Mouse (Mus musculus) urinary bladder, postnatal 10 days (tissue): ENCODE results near the gene Anxa8.

Experiments
- DNase-seq: peaks from one replicate; pipeline ENCODE4 v3.0.0; 2022; ENCODE audit warnings: low spot score

Anxa8 gene

DNA sequence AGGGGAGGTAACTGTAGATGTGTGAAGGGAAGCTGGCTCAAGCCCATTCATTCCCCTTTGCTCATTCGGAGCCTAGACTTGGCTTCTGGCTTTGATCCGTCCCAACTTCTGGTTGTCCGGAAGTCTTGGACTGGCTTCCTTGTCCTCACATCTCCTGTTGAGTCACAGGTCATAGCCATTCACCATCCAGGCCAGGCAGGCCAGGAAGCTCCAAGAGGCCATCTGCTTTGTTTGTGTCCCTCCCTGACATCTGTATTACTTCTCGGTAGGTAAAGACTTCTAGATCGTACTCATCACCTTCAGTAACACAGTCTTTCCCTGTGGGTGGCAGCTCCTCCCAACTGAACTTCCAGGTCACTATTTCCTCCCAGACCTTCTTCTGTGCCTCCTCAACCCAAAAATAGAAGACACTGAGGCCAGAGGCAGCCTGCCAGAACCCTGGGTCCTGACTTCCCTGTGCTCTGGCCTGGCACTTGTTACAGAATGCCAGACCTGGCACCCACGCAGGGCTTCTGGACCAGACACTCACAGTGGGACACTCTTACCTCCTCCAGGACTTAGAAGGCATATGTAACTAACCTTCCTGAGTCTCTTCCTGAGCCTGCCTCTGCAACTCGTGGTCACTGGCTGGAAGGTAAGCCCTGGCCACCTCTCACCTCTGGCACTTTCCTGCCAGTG lies 33.4 kb downstream of the Anxa8 start:
- DNase-seq: no peak

DNA sequence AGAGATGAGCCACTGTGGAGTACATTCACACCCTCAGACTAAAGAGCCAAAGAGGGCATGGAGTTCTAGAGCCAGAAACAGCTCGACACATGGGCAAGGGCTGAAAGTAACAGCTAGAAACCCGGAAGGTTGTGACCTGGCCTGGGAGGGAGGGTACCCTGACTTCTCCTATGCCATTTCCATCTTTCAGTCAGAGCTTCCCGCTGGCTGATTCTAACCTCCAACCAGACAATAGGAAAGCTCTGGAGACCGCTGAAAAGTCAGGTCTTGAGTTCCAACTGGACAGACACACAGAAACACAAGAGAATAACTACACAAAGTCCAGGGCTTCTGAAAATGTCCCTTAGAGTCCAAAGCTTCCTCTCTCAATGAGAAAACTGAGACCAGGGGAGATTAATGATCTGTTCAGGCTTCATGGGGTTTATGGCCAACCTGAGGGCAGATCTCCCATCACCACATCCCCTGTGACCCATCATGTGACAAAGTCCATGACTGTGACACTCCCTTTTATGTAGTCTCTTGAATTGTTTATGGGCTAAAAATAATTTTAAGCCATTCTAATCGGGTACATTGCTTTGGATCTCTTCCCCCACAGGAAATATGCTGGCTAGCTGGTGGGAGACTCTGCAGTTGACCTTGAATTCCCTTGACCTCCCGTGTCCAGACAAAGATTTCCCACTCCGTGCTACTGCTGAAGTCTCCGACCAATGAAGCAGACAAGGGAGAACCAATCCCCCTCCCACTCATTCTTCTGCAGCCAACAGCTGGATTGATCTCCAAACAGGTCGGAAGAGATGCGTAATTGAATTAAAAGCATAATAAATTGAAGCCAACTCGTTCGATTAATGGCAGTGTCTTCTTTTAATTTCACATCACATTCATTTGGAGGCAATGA lies 34.5 kb downstream of the Anxa8 start:
- no peak for DNase-seq

GRCm38 (mm10) chr14:34120923-34121351 lies 35.2 kb downstream of the Anxa8 start:
- DNase-seq: no peak

GRCm38 (mm10) chr14:34121691-34122090 lies 35.9 kb downstream of the Anxa8 start:
- DNase-seq: no peak

- DNase-seq: no peak
Observed at GRCm38 (mm10) chr14:34131216-34131615, 45.4 kb downstream of the Anxa8 start.

DNA sequence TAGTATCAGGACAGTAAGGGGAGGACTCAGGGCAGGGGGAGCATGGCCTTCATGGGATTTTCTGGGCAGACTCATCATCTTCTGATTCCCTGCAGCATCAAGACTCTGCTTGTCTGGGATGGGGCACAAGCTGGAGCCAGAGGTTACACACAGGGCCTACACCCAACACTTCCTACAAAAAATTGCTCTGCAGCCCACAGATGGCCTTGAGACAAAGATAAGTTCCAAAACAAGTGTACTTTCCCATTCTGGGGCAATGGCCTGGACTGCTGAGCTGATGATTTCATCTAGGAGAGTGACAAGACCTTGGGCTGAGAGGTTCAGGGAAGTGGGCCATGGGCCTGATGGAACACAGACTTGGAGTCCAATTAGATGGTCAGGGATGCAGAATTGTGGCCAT lies 49.6 kb downstream of the Anxa8 start:
- DNase-seq: no peak

GRCm38 (mm10) chr14:34139671-34140664 lies 54.2 kb downstream of the Anxa8 start:
- DNase-seq: no peak

GRCm38 (mm10) chr14:34142316-34142715 lies 56.5 kb downstream of the Anxa8 start:
- DNase-seq: no peak

DNA sequence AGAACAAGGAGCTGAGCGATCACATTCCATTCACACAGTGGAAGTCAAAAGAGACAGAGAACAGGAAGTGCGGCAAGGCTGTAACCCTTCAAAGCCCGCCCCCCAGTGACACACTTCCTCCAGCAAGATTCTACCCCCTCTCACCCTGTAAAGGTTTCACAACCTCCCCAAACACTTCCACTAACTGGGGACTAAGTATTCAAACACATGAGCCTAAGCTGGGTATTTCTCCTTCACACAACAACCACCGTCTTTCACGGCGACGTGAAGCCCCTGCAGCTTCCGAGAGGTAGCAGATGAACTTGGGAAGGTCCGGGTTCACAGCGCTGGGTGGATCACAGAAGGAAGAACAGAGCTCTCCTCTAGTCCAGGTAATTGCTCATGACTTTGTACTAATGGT lies 57.1 kb downstream of the Anxa8 start:
- no peak for DNase-seq
